Mouse (Mus musculus): ENCODE data around the gene Atp2a2.

DNA sequence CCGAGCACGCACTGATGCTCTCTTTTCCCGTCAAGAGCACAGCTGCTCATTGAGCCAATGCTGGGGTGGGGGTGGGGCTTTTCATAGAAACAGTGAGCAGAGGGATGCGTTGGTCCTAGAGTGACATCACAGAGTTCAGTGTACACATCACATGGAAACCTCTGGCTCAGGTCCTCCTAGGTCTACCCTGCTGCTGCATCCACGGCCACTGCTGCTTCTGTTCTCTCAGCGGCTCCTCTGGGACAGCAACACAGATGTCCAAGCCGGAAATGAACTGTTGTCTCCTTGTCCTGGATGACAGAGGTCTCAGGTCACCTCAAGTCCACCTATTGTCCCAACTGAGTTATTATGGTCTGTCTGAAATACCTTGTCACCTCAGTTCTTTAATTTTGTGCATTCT, 52.1 kb downstream of the Atp2a2 start:
- no peak for TF ChIP-seq CTCF (IDR thresholded peaks at IDR 0.05; ENCODE audit: low read depth, low read length)
- no peak for TF ChIP-seq POLR2A (IDR thresholded peaks at IDR 0.05; ENCODE audit: borderline replicate concordance, low read depth, low read length)

Data from bone marrow macrophage, adult 2 months (primary cell).